Mouse (Mus musculus) hindbrain, embryonic 16.5 days (tissue): ENCODE data around the gene Tent5b. TPM values are rescaled to one million over a fixed set of nuclear protein-coding genes. Genes with fewer than 3 reads are reported as not detected.
A peak's percentile ranks its signal among the peaks of the same experiment; 100 is the strongest.
"Not testable (repeated sequence)": the region's sequence is repeated elsewhere in the genome, so short reads cannot be mapped to it uniquely, and the experiment has no call there.

ENCODE experiments used
- ATAC-seq: fragments of 200-750 bp; cut with Nextera tagmentation; 2 replicates; pipeline ENCODE4 v1.8.0; 2017; ENCODE audit warnings: moderate TSS enrichment, moderate library complexity
- H3K27ac ChIP-seq: fragments of 300-500 bp; sonication (generic); 2 replicates; pipeline ENCODE4 v1.5.1; 2014; ENCODE audit warnings: low read depth, mild to moderate bottlenecking, control low read depth, low read length, moderate library complexity
- H3K27me3 ChIP-seq: fragments of 300-500 bp; sonication (generic); replicated peaks from 2 replicates; pipeline ENCODE4 v1.6.1; 2014; ENCODE audit warnings: low read length; ENCODE audit not compliant: control insufficient read depth, insufficient read depth
- H3K36me3 ChIP-seq: fragments of 300-500 bp; sonication (generic); 2 replicates; pipeline ENCODE4 v1.6.1; 2014; ENCODE audit warnings: mild to moderate bottlenecking, low read length, moderate library complexity, mixed read lengths; ENCODE audit not compliant: control insufficient read depth, insufficient read depth
- H3K4me1 ChIP-seq: fragments of 300-500 bp; sonication (generic); 2 replicates; pipeline ENCODE4 v1.6.1; 2014; ENCODE audit warnings: low read depth, low read length; ENCODE audit not compliant: control insufficient read depth, insufficient read depth
- H3K4me2 ChIP-seq: fragments of 300-500 bp; sonication (generic); 2 replicates; pipeline ENCODE4 v1.6.1; 2014; ENCODE audit warnings: mild to moderate bottlenecking, low read length, control low read depth, moderate library complexity
- H3K4me3 ChIP-seq: fragments of 300-500 bp; sonication (generic); 2 replicates; pipeline ENCODE4 v1.5.1; 2014; ENCODE audit warnings: mild to moderate bottlenecking, low read length, control low read depth, moderate library complexity
- H3K9ac ChIP-seq: fragments of 300-500 bp; sonication (generic); 2 replicates; pipeline ENCODE4 v1.6.1; 2014; ENCODE audit warnings: low read depth, mild to moderate bottlenecking, control low read depth, low read length, moderate library complexity
- H3K9me3 ChIP-seq: fragments of 300-500 bp; sonication (generic); 2 replicates; pipeline ENCODE4 v1.6.1; 2014; ENCODE audit warnings: mild to moderate bottlenecking, low read length, moderate library complexity; ENCODE audit not compliant: control insufficient read depth
- WGBS: fragments of 180-500 bp; shearing (Covaris S2); extraction: QIAGEN DNeasy Blood & Tissue Kit; methylation state at CpG from one replicate; pipeline ENCODE4 v1.1.7; 2014; 5-methylcytosine and 5-hydroxymethylcytosine counted together
- polyA plus RNA-seq: library from polyadenylated mRNA; unstranded; fragments of >200 nt; fragmentation: Nextera tagmentation; extraction: Ambion mirVana; gene quantifications from 2 replicates; pipeline ENCODE4 v1.2.1, GENCODE M21; 2015

The Tent5b gene
- polyA plus RNA-seq, 1 experiment from 2014 or later = 0.36 TPM

- Histone ChIP-seq H3K4me2 (no peak overlapping the region), H3K36me3 (no peaks in the 10 kb centered on the region), H3K9me3 (no peaks in the 10 kb centered on the region), H3K27ac (no peak overlapping the region), H3K4me1 (no peaks in the 10 kb centered on the region), H3K4me3 (no peak overlapping the region), H3K9ac (no peak overlapping the region), H3K27me3 (peaks cover 16% of the 10 kb centered on the region)
- ATAC-seq = no peak
- WGBS = 70% methylated on average over 9 of the region's 9 CpGs
Observed at GRCm38 (mm10) chr4:133504755-133505485, 25.0 kb downstream of the Tent5b start.

DNA sequence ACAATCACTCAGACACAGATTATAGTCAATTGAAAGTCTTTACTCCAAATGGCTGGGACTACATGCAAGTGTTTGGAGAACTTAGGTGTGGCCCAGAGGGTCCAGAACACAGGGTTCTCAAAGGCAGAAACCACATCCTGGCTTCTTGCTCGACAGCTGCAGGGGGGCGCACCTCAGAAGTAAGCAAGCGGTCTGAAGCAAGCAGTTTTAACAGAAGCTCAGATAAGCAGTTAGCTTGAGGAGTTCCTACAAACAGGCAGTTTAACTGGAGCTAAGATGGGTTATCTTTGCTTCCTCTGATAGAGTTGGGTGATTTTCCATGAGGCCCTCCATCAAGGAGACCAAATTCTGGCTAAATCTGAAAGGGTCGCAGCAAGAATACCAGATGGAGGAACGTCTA, 26.6 kb downstream of the Tent5b start:
- H3K27ac ChIP-seq = no peak overlapping the region
- H3K27me3 ChIP-seq = peaks cover 6% of the 10 kb centered on the region
- no peaks in the 10 kb centered on the region for H3K4me1 ChIP-seq
- H3K9me3 ChIP-seq = no peaks in the 10 kb centered on the region
- WGBS = 73% methylated on average over 5 of the region's 5 CpGs
- H3K4me3 ChIP-seq = no peak overlapping the region
- no peak for ATAC-seq
- H3K36me3 ChIP-seq = no peaks in the 10 kb centered on the region
- no peak overlapping the region for H3K4me2 ChIP-seq
- no peak overlapping the region for H3K9ac ChIP-seq

DNA sequence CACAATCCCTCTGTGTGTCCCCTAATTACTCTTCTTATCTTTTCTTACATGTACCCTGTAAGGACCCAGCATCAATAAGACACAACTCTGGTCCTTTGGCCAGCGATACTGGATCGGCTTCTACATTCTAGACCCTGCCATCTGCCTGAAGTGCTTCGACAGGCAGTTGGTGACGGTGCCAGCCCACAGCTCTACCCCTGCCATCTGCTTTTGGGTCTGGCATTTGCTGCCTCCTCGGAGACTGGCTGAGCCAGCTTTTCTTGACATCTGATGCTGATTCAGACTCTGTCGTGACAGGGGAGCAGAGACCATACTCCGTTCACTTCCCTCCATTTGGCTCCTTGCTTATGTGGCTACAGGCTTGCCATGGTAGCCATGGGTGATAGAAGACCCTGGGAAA, 29.1 kb downstream of the Tent5b start:
- ATAC-seq = peak; percentile 74; the same call in 1 of the 2 replicates
- no peaks in the 10 kb centered on the region for H3K9me3 ChIP-seq
- H3K4me3 ChIP-seq = no peak overlapping the region
- H3K4me2 ChIP-seq = no peak overlapping the region
- 60% methylated on average over 7 of the region's 7 CpGs for WGBS
- H3K36me3 ChIP-seq = no peaks in the 10 kb centered on the region
- no peak overlapping the region for H3K9ac ChIP-seq
- H3K4me1 ChIP-seq = no peaks in the 10 kb centered on the region
- H3K27me3 ChIP-seq = peaks cover 2% of the 10 kb centered on the region; the same call in 1 of the 2 replicates
- H3K27ac ChIP-seq = 0 out of 2 replicates have a peak overlapping the region, but pooled peaks have one; percentile 24

DNA sequence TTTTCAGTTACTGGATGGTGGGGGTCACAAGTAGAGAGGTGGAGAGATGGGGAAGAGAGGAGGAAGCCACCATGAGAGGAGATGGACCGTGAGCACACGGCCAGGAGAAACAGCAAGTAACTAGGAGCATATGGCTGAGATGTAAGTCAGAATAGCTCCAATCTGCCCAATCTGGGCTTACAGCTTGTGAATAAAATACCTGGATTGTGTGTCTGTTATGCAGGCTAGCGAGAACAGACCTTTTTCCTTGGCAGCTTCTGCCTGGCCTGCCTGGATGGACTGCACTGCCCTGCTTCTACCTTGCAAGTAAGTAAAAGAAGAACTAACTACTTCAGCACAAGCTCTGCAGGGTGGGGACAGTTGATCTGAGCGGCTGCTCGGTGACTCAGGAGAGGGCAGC, 31.1 kb downstream of the Tent5b start:
- H3K4me3 ChIP-seq = no peak overlapping the region
- ATAC-seq = no peak
- no peaks in the 10 kb centered on the region for H3K9me3 ChIP-seq
- H3K9ac ChIP-seq = no peak overlapping the region
- H3K4me1 ChIP-seq = no peaks in the 10 kb centered on the region
- no peak overlapping the region for H3K27ac ChIP-seq
- peaks cover 5% of the 10 kb centered on the region; the same call in 1 of the 2 replicates for H3K27me3 ChIP-seq
- 84% methylated on average over 5 of the region's 5 CpGs for WGBS
- no peaks in the 10 kb centered on the region for H3K36me3 ChIP-seq
- no peak overlapping the region for H3K4me2 ChIP-seq

GRCm38 (mm10) chr4:133512511-133512910, 32.6 kb downstream of the Tent5b start:
- WGBS = 60% methylated on average over 4 of the region's 5 CpGs
- not testable (repeated sequence) for H3K9ac ChIP-seq, H3K36me3 ChIP-seq, H3K4me3 ChIP-seq, H3K27ac ChIP-seq, H3K4me2 ChIP-seq, H3K27me3 ChIP-seq, H3K9me3 ChIP-seq, H3K4me1 ChIP-seq, ATAC-seq

DNA sequence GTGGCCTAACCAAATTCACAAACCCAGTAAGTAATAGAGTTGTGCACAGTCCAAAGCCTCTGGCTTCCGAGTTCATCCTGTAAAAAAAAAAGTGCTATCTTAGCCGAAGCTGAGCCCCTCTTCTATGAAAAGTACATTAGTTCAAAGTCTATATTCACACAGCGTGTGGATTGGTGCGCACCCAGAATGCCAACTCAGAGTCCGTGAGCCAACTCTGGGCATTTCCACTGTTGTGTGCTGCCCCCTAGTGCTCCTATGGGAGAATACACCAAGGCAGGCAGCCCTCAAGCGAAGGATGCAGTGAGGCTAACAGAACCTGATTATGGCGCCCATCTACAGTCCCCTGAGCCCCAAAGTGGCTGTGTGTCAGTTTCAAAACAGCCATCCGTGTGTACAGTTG, 33.0 kb downstream of the Tent5b start:
- WGBS = 13% methylated on average over 8 of the region's 8 CpGs
- H3K4me2 ChIP-seq = no peak overlapping the region
- no peaks in the 10 kb centered on the region for H3K4me1 ChIP-seq
- ATAC-seq = peak; percentile 67
- H3K36me3 ChIP-seq = no peaks in the 10 kb centered on the region
- no peak overlapping the region for H3K27ac ChIP-seq
- no peaks in the 10 kb centered on the region for H3K9me3 ChIP-seq
- no peak overlapping the region for H3K9ac ChIP-seq
- peaks cover 13% of the 10 kb centered on the region for H3K27me3 ChIP-seq
- no peak overlapping the region for H3K4me3 ChIP-seq

- no peaks in the 10 kb centered on the region for H3K9me3 ChIP-seq
- H3K4me1 ChIP-seq = peaks cover 6% of the 10 kb centered on the region; the same call in 1 of the 2 replicates
- H3K27ac ChIP-seq = no peak within 1 kb of the TSS
- 4% methylated on average over 51 of the region's 69 CpGs for WGBS
- H3K36me3 ChIP-seq = no peaks in the 10 kb centered on the region
- H3K9ac ChIP-seq = peak within 1 kb of the TSS; percentile 13; the same call in 1 of the 2 replicates
- no peak for ATAC-seq
- H3K4me3 ChIP-seq = peak within 1 kb of the TSS; percentile 36
- H3K27me3 ChIP-seq = peaks cover 42% of the 10 kb centered on the region
- peak within 1 kb of the TSS; percentile 47 for H3K4me2 ChIP-seq
Observed at GRCm38 (mm10) chr4:133518601-133519368, 38.9 kb downstream of the Tent5b start, which contains the start of gene Kdf1. TSS of gene Kdf1 (plus strand) at chr4:133518963.

- Histone ChIP-seq H3K9me3 (no peaks in the 10 kb centered on the region), H3K4me3 (peak overlapping the region; percentile 36), H3K27me3 (peaks cover 42% of the 10 kb centered on the region), H3K4me2 (peak overlapping the region; percentile 47), H3K4me1 (peaks cover 6% of the 10 kb centered on the region; the same call in 1 of the 2 replicates), H3K36me3 (no peaks in the 10 kb centered on the region), H3K9ac (no peak overlapping the region; the same call in 1 of the 2 replicates), H3K27ac (no peak overlapping the region)
- no peak for ATAC-seq
- WGBS = 4% methylated on average over 24 of the region's 25 CpGs
Observed at GRCm38 (mm10) chr4:133519369-133519665, 39.4 kb downstream of the Tent5b start.

GRCm38 (mm10) chr4:133521502-133521901, 41.6 kb downstream of the Tent5b start:
- H3K27me3 ChIP-seq = peaks cover 36% of the 10 kb centered on the region
- ATAC-seq = no peak
- H3K36me3 ChIP-seq = no peaks in the 10 kb centered on the region
- no peaks in the 10 kb centered on the region for H3K9me3 ChIP-seq
- H3K4me2 ChIP-seq = no peak overlapping the region
- H3K27ac ChIP-seq = no peak overlapping the region
- H3K4me1 ChIP-seq = peaks cover 6% of the 10 kb centered on the region; the same call in 1 of the 2 replicates
- H3K9ac ChIP-seq = no peak overlapping the region
- no peak overlapping the region for H3K4me3 ChIP-seq
- 72% methylated on average over 2 of the region's 2 CpGs for WGBS
